Mouse (Mus musculus): ENCODE measurements around the gene Tanc2.

Gene Tanc2

GRCm38 (mm10) chr11:105959355-105959754, 369.6 kb downstream of the Tanc2 start:
- DNase-seq: no peak

- DNase-seq: no peak
Measured at GRCm38 (mm10) chr11:105964691-105965090, 374.9 kb downstream of the Tanc2 start.

DNA sequence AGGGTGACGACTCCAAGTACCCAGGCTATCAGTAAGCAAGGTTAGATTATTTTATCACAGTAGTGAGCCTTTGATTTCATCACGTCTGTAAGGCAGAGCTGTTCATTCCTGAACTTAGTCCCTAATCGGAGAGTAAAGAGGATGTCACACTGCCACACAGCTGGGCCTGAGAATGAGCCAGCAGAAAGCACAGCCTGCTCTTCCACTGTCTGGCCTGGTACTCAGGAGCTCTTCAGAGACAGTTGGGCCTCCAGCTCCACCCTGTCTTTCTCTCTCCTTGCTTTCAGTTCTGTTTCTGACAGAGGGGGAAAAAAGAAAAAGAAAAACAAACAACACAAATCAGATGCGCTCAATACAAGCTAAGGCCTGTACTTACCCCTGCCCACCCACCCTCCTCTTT, 376.5 kb downstream of the Tanc2 start:
- no peak for DNase-seq

DNA sequence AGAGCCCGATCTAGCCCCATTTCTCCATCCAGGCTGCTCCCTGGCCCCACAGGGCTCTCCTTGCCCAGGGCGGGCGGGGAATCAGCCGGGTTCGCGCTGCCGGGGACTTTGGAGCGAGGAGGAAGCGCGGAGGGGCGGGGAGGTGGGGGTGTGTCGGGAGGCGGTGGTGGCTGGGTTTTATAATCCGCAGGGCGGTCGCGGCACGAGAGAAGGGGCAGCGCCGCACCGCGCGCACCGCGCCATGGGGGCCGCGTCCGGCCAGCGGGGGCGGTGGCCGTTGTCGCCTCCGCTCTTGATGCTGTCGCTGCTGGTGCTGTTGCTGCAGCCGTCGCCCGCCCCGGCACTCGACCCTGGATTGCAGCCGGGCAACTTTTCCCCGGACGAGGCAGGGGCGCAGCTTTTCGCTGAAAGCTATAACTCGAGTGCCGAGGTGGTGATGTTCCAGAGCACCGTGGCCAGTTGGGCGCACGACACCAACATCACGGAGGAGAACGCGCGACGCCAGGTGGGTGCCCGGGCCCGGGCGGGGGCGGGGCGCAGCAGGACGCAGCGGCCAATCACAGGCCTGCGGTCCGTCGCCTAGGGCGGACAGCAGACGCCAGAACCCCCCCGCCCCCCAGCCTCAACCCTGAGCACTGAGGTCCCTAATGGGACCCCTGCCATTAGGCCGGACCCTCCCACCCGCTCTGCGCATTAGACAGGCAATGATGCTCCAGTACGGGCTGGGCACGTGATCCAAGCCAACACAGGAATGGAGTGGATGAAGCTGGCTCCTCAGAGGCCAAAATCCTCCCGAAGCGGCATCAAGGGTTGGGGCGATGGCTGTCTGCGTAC, 378.2 kb downstream of the Tanc2 start, which contains the start of gene Ace:
TSS of gene Ace (plus strand) at position 205 of the 834 bp plus-strand sequence.
- DNase-seq: peak; percentile 53

- no peak for DNase-seq
Measured at GRCm38 (mm10) chr11:105968948-105969347, 379.2 kb downstream of the Tanc2 start.

DNA sequence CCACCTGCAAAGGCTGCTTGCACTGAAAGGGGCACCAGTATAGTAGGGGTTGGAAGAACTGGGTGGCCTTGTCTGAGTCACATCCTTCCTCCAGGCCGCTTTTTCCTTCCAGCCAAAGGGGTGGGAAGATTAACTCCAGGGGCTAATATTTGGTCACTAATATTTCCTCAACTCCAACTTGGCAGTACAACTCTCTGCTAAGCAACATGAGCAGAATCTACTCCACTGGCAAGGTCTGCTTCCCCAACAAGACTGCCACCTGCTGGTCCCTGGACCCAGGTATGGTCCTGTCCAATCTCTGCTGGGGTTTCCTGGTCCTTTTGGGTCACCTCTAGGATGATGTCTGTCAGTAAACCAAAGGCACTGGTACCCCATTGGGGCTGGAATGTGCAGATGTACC, 379.7 kb downstream of the Tanc2 start:
- peak; percentile 70 for DNase-seq

DNA sequence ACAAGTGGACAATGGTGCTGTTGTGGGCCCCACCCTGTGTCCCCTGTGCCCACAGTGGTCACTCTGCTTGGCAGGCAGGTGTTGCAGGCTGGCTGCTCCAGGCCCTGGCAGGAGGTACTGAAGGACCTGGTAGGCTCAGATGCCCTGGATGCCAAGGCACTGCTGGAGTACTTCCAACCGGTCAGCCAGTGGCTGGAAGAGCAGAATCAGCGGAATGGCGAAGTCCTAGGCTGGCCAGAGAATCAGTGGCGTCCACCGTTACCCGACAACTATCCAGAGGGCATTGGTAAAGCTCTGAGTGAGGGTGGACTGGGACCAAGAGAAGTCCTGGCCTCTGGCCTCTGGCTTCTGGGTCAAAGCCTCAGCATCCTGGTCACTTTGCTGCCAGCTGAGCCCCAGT, 384.8 kb downstream of the Tanc2 start:
- peak; percentile 85 for DNase-seq

- DNase-seq: peak; percentile 61
Measured at GRCm38 (mm10) chr11:105975050-105975449, 385.3 kb downstream of the Tanc2 start.

GRCm38 (mm10) chr11:105975636-105976035, 385.9 kb downstream of the Tanc2 start:
- DNase-seq: peak; percentile 63

DNA sequence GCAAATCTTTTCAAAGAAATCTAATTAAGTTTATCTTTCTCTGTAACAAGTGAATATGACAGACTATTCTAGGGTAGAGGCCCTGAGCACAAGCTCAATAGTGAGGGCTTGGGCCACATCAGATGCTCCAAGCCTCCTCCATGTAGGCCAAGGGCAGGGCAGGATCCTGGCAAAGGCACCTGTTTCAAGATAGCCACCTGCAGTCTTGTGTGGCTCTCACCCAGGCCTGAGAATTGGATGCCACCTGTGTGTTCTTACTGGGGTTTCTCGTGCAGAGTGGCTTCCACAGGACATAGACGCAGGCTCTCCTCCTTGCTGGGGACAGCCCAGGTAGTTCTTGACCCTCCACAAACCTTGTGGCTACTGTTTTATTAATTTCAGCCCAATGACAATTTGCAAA, 388.4 kb downstream of the Tanc2 start:
- DNase-seq: no peak

DNA sequence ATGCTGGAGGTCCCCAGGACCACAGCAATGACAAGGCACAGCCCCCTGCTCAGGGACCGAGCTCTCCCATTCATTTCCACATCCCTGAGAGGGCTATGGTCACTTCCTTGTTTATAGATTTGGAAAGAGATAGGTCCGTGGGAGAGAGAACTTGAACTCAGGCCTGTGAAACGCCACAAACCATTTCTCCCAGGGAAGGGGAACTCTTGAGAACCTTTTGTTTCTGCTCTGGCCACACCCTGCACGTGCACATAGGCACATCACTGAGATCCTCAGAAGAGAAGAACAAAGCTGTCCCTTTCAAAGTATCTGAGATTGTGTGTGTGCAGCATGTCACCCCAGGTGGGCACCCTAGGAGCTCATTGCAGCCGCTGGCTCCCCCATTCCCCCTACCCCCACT, 388.8 kb downstream of the Tanc2 start:
- no peak for DNase-seq
